Mouse (Mus musculus) gastrocnemius, adult 18-20 months (tissue): ENCODE data around the gene Ccdc3. TPM values are rescaled to one million over a fixed set of nuclear protein-coding genes. Genes with fewer than 3 reads are reported as not detected.

Source experiments
- DNase-seq: peaks from one replicate; pipeline ENCODE4 v3.0.0; 2021; ENCODE audit warnings: low spot score
- total RNA-seq, 2 experiments: library from RNA; stranded (reverse); gene quantifications; 2 replicates each; pipeline ENCODE4 v1.2.3; 2021

The Ccdc3 gene
- total RNA-seq, 2 experiments from 2014 or later = 3.6 to 7.3 TPM

GRCm38 (mm10) chr2:5160236-5160848 is 22.8 kb downstream of the Ccdc3 start:
- no peak for DNase-seq

- no peak for DNase-seq
These were observed 23.6 kb downstream of the Ccdc3 start for GRCm38 (mm10) chr2:5161002-5161745.

GRCm38 (mm10) chr2:5161908-5162674 is 24.5 kb downstream of the Ccdc3 start:
- DNase-seq = no peak

GRCm38 (mm10) chr2:5162756-5163155 is 25.2 kb downstream of the Ccdc3 start:
- DNase-seq = no peak

GRCm38 (mm10) chr2:5165941-5166361 is 28.4 kb downstream of the Ccdc3 start:
- peak; percentile 64 for DNase-seq

GRCm38 (mm10) chr2:5166796-5167195 is 29.2 kb downstream of the Ccdc3 start:
- no peak for DNase-seq

- DNase-seq = no peak
These were observed 33.2 kb downstream of the Ccdc3 start for GRCm38 (mm10) chr2:5170815-5171214.

GRCm38 (mm10) chr2:5171301-5172000 is 33.9 kb downstream of the Ccdc3 start:
- no peak for DNase-seq

- no peak for DNase-seq
These were observed 35.2 kb downstream of the Ccdc3 start for GRCm38 (mm10) chr2:5172773-5173172.

- DNase-seq = no peak
These were observed 37.1 kb downstream of the Ccdc3 start for GRCm38 (mm10) chr2:5174716-5175115.

GRCm38 (mm10) chr2:5181462-5182443 is 44.2 kb downstream of the Ccdc3 start:
- DNase-seq = no peak

- no peak for DNase-seq
These were observed 46.6 kb downstream of the Ccdc3 start for GRCm38 (mm10) chr2:5184166-5184565.

GRCm38 (mm10) chr2:5185631-5186030 is 48.1 kb downstream of the Ccdc3 start:
- no peak for DNase-seq

- DNase-seq = no peak
These were observed 54.6 kb downstream of the Ccdc3 start for GRCm38 (mm10) chr2:5192156-5192555.

GRCm38 (mm10) chr2:5193071-5193470 is 55.5 kb downstream of the Ccdc3 start:
- no peak for DNase-seq

GRCm38 (mm10) chr2:5194701-5195215 is 57.2 kb downstream of the Ccdc3 start:
- no peak for DNase-seq

- DNase-seq = no peak
These were observed 59.9 kb downstream of the Ccdc3 start for GRCm38 (mm10) chr2:5197486-5197885.

GRCm38 (mm10) chr2:5199289-5199688 is 61.7 kb downstream of the Ccdc3 start:
- no peak for DNase-seq

- no peak for DNase-seq
These were observed 63.3 kb downstream of the Ccdc3 start for GRCm38 (mm10) chr2:5200817-5201364.

- DNase-seq = no peak
These were observed 65.6 kb downstream of the Ccdc3 start for GRCm38 (mm10) chr2:5203146-5203545.
